Mouse (Mus musculus): ENCODE data around the gene Mogs. TPM values are rescaled to one million over a fixed set of nuclear protein-coding genes. Genes with fewer than 3 reads are reported as not detected.

Gene Mogs
- 32.2 and 34.8 TPM in 2 replicates for polyA plus RNA-seq (2012; rRNA removed)

DNA sequence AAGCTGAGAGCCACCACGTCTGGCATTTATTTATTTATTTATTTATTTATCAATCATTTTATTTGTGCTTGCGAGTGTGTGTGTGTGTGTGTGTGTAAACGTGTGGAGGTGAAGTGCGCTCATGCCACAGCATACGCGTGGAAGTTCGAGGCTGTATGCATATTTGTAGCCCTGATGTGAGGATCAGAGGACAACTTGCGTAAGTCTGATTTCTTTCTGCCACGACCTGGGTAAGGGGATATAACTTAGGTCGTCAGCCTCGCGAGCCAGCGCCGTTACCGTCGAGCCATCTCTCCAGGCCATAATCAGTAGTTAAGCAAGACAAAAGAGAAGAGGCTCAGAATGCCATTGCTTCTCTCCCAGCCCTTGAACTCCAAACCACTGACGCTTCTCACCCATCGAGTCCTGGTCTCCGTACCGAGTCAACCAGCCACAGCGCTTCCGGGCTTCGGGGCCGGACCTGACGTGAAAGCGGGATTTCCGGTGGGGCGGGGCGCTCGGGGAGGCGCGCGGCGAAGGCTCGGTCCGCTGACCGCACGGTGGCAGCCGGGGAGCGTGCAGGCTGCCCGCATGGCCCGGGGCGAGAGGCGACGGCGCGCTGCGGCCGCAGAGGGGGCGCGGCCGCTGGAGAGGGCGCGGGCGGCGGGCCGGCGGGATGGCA, at the start of gene Mogs:
Mogs (plus strand) TSS at position 486 of the 661 bp plus-strand sequence.

DNA sequence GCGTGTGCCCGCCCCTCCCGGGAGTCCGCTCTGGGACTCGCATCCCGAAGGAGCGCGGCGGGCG, 45.2 kb upstream of the Mogs start, which contains the start of gene Tlx2:
Tlx2 (minus strand) TSS at position 47 of the 64 bp plus-strand sequence.

DNA sequence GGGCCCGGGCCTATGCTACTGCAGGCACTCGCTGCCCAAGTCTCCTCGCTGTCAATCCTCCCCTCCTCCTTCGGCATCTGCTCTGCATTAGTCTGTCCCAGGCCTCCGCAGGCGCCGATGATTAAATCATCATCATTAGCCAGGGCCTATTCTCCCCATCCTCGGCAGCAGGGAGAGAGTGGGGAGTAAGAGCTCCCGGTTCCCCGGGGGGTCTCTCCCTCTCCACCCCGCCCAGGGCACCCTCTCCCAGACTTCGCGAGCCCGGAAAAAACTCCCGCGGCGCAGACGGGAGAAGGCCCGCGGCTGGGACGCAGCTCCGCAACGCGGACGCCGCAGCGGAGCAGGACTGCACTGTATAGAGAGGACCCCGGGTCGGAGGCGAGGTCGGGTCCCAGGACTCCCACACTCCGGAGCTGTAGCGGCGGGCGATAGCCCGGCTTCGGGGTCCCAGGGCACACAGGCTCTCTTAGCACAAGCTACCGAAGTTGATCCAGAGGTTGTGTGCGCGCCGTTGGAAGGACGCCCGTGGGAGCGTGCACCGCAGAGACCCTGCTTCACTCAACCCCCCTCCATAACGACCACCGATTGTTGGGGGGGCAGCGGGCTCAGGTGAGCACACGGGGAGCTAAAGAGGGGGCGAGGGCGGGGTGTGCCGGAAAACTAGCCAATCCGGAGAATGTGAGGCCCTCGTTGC, 37.5 kb upstream of the Mogs start, which contains the start of gene Pcgf1:
Pcgf1 (plus strand) TSS at position 240 of the 694 bp plus-strand sequence.

DNA sequence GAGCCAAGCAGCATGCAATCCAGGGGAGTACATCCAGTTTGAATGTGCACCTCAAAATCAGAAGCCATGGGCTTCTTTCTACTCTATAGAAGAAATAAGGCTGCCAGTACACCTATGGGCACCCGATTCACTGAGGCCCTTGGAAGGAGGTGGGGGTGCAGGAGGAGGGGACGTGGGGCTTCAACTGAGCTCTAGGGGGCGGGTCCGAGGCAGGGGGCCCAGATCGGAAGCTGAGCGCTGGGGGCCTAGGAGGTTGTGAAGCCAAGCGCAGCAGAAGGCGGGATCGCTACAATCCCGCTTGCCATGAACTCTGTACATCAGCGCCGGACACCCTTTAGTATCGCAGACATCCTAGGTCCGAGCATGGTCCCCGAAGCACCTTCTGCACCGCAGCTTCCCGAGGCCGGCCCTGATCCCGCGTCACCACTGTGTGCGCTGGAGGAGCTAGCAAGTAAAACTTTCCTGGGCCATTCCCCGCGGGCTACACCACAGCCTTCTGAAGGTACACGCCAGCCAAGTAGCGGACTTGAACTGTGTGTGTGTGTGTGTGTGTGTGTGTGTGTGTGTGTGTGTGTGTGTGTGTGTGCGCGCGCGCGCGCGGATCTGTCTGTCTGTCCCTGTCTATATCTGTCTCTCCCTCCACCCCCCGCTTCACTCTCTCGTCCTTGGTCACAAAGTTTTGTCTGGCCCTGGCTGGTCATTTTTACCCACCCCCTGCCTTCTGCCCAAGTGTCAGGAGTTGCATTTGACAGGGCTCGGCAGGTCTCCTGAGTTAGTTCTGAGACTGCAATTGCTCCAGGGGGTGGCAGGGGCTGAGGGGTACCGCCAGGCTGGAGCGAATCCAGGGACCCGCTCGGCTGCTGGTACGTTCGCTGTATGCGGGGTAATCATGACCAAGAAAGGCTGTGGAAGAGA, 28.9 kb upstream of the Mogs start, which contains the start of gene Lbx2:
Lbx2 (plus strand) TSS at position 247 of the 915 bp plus-strand sequence.

DNA sequence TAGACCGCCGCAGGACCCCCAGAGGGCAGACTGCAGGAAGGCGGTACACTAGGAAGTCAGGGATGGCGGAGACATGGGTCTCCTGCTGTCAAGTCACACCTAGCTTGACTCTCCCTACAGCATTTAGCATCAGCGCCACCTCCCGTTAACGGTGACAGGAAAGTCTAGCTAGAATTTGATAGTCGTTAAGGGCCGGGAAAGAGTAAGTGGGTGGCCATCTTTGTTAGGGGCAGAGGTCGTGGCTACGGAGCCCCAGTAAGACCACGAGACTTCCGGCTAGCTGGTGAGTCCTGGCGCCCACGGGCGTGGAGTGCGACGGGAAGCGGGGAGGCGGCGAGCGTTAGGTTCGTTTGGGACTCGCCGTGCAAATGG, 14.0 kb upstream of the Mogs start, which contains the start of the genes Ccdc142 and Gm42688:
Ccdc142 (plus strand) TSS at position 286 of the 372 bp plus-strand sequence.
Gm42688 (plus strand) TSS at position 302 of the 372 bp plus-strand sequence.

DNA sequence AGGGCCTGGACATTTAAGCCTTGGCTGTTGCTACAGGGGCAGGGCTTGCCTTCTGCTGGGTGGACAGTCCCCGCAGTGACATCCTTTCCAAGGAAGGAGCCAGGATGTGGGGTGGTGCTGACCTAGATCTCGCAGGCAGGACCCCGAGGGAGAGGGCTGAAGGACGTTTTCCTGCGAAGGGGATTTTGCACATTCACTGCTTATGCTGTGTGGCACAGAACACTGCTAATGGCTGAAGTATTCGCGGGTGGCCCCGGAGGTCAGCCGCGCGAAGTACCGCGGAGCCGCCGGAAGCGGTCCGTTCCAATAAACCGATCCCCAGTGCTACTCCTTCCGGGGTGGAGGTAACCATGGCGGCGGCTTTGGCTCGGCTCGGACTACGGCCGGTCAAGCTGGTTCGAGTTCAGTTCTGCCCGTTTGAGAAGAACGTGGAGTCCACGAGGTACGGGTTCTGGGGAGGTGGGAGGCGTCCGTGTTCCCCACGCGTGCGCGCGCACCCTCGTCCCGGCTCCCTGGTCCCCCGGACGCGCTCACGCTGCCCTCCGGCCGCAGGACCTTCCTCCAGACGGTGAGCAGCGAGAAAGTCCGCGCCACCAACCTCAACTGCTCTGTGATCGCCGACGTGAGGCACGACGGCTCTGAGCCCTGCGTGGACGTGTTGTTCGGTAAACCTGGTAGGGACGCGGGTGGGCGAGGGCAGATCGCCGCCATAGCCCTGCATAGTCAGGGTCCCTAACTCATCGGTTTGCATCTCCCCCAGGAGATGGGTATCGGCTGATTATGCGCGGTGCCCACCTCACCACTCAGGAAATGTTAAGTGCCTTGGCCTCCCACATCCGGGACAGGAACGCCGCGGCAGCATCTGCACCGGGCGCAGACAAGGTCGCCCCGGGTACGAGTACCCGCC, 6.3 kb upstream of the Mogs start, which contains the start of gene Mrpl53:
Mrpl53 (plus strand) TSS at position 279 of the 907 bp plus-strand sequence.

DNA sequence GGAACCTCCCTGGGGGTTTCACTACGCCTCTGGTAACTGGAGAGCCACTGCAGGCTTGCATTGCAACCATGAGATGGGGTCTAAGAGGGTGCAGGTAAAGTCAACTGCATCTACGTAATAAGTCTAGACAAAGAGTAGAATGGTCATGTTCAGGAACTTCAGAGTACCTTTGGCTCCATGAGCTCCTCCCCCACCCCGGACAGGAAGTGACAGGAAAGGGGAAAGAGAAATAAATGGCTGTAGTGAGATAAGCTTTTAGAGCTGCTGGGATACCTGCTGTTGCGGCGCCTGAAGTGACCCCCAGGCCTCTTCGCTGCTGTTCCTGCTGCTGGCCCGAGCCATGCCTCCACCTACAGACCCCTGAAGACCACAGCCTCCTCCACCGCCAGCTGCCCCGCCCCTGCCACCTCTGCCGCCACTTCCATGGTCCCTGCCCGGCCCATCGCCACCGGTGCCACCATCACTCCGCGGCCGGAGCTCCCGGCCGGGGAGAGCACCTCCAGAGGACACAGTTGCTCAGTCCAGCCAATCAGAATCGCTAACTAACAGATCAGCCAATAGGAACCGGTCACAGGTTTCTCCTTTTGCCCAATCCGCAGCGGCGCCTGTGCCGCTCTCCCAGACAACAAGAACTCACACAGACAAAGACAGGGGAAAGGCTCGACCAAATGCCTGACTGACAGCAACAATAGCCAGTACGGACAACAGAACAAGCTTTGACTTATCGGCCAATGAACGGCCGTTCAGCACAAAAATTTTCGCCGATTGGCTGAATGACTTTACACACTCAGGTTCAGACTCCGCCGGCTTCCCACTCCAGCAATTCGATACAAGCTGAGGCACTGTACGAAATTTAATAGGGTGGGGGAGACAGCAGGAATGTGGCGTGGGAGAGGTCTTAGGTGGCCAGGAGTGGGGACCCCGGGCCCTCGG, 5.9 kb downstream of the Mogs start, which contains the start of gene Wbp1:
Wbp1 (minus strand) TSS at position 630 of the 933 bp plus-strand sequence.

DNA sequence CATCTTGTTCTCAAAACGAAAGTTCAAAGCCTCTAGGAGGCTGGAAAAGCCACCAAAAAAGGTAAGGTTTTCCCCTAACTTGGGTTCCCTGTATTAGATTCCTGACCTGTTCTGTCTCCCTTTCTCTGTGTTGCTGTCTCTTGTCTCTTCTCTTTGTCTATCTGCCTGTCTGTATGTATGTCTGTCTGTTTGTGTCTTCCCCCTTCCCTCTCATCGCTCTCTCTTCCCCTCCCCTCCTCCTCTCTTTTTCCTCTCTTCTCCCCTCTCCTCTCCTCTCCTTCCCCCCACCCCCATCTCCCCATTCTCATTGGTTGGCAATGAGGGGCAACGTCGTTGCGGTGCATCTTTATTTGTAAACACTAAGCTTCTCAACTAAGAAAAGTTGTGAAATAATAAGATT, 10.0 kb downstream of the Mogs start, which contains the start of gene Ino80b:
Ino80b (minus strand) TSS at position 101 of the 400 bp plus-strand sequence.

DNA sequence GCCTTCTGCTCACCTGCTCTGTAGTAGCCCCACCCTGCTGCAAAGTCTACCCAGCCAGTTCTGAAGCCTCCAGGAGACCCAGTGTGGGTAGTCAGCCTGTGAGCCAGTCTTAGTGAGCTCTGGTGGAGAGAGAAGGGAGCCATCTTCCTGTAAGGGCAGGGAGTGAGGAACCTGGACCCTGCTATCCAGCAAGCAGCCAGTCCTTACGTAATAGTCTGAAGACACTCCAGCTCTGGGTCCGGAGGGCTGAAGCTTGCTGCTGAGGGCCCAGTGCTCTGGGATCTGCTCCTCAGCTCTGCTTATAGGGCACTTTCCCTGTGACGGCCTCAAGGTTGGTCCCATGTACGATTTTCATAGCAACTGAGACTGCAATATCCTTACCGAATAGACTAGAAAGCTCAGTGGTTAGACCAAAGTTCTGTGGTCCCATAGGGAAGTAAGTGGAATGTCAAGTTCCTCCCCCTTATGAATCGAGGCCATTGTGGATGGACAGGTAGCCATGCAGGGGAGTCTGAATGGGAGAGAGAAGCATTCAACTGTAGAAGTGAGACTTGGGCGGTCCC, 19.7 kb downstream of the Mogs start, which contains the start of gene Rtkn:
Rtkn (plus strand) TSS at position 513 of the 563 bp plus-strand sequence.

DNA sequence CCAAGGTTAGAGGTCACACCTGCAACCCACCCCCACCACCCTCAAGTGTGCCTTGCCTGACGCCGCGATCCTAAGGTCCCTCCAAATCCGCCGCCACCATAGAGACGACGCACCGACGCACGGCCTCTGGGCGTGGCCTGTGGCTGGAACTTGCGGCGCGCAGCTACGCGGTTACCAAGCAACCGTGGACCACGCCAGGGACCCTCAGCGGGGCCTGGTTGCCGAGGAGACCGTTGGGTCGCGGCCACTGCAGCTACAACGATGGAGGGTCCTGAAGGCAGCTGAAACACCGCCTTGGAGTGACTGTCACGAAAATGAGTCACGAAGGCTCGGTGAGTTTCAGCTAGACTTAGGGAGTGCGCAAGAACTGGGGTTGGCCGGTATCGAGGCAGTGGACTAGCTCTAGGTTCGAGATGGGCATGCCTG, 41.0 kb downstream of the Mogs start, which contains the start of the genes Wdr54 and 1700003E16Rik:
Wdr54 (minus strand) TSS at position 139 of the 426 bp plus-strand sequence.
1700003E16Rik (plus strand) TSS at position 146 of the 426 bp plus-strand sequence.

DNA sequence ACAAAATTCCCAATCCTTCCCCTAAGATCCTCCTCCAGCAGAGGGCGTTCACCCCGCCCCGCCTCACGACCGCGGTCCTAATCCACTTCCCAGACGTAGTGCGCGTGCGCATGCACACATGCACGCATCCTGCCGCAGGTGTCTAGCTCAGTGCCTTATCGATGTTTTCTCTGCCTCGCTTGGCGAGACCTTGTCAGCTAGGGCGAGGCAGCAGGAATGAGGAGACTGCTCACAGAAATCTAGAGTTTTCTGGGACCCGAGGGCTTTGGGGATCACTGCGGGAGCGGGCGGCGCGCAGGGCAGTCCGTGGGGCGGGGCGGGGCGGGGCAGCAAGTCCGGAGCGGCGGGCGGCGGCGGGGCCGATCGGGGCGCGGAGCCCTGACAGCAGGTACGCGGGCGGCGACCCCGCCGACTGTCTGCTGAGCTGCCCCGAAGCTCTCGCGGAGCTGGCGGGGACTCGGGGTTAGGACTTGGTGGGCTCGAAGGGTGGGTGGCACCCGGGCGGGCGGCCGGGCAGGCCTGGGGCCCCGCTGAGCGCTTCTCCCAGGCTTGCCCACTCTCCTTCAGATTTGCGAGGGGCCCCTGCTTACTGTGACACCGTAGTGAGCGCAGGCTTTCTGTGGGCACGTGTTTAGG, 50.4 kb downstream of the Mogs start, which contains the start of gene Dctn1:
Dctn1 (plus strand) TSS at position 314 of the 636 bp plus-strand sequence.

Other genes starting within 250 kb of the Mogs start
- gene Sema4f, start 175.7 kb upstream of the Mogs start, polyA plus RNA-seq (2012; rRNA removed) = 0.02 and 0.05 TPM in 2 replicates
- gene M1ap, start 168.6 kb upstream of the Mogs start, polyA plus RNA-seq (2012; rRNA removed) = 7.5 and 8.6 TPM in 2 replicates
- 13.6 and 15.5 TPM in 2 replicates for gene Dok1, start 82.0 kb upstream of the Mogs start, polyA plus RNA-seq (2012; rRNA removed)
- 1.2 and 1.5 TPM in 2 replicates for gene Loxl3, start 81.3 kb upstream of the Mogs start, polyA plus RNA-seq (2012; rRNA removed)
- gene Aup1, start 61.0 kb upstream of the Mogs start, polyA plus RNA-seq (2012; rRNA removed) = 147 and 167 TPM in 2 replicates
- gene Htra2, start 60.2 kb upstream of the Mogs start, polyA plus RNA-seq (2012; rRNA removed) = 71.6 and 81.9 TPM in 2 replicates
- gene Dqx1, start 57.7 kb upstream of the Mogs start, polyA plus RNA-seq (2012; rRNA removed) = 6.2 and 8.0 TPM in 2 replicates
- not detected in 2 replicates for gene Tlx2, start 45.2 kb upstream of the Mogs start, polyA plus RNA-seq (2012; rRNA removed)
- gene Pcgf1, start 37.6 kb upstream of the Mogs start, polyA plus RNA-seq (2012; rRNA removed) = 18.8 and 20.7 TPM in 2 replicates
- 0.18 and 0.19 TPM in 2 replicates for gene Lbx2, start 29.1 kb upstream of the Mogs start, polyA plus RNA-seq (2012; rRNA removed)
- 1.0 and 1.1 TPM in 2 replicates for gene Ccdc142, start 13.9 kb upstream of the Mogs start, polyA plus RNA-seq (2012; rRNA removed)
- gene Gm42688, start 13.9 kb upstream of the Mogs start, polyA plus RNA-seq (2012; rRNA removed) = 2.1 TPM in 2 replicates
- gene Mrpl53, start 6.5 kb upstream of the Mogs start, polyA plus RNA-seq (2012; rRNA removed) = 55.1 and 55.3 TPM in 2 replicates
- 23.2 and 27.5 TPM in 2 replicates for gene Wbp1, start 6.1 kb downstream of the Mogs start, polyA plus RNA-seq (2012; rRNA removed)
- gene Ino80b, start 9.9 kb downstream of the Mogs start, polyA plus RNA-seq (2012; rRNA removed) = 11.3 and 11.9 TPM in 2 replicates
- 9.4 and 10.2 TPM in 2 replicates for gene Rtkn, start 20.0 kb downstream of the Mogs start, polyA plus RNA-seq (2012; rRNA removed)
- 0.29 and 0.36 TPM in 2 replicates for gene Wdr54, start 40.9 kb downstream of the Mogs start, polyA plus RNA-seq (2012; rRNA removed)
- 0.01 and 0.02 TPM in 2 replicates for gene 1700003E16Rik, start 40.9 kb downstream of the Mogs start, polyA plus RNA-seq (2012; rRNA removed)
- 20.0 and 20.7 TPM in 2 replicates for gene Dctn1, start 50.4 kb downstream of the Mogs start, polyA plus RNA-seq (2012; rRNA removed)
- 1.2 and 1.3 TPM in 2 replicates for gene Slc4a5, start 104.3 kb downstream of the Mogs start, polyA plus RNA-seq (2012; rRNA removed)
- gene Mthfd2, start 210.4 kb downstream of the Mogs start, polyA plus RNA-seq (2012; rRNA removed) = 47.3 and 52.6 TPM in 2 replicates
- gene Mob1a, start 210.5 kb downstream of the Mogs start, polyA plus RNA-seq (2012; rRNA removed) = 25.8 and 32.2 TPM in 2 replicates
- 87.6 and 91.5 TPM in 2 replicates for gene Bola3, start 233.7 kb downstream of the Mogs start, polyA plus RNA-seq (2012; rRNA removed)